Mouse (Mus musculus) retina, postnatal 7 days (tissue): ENCODE results near the gene Kirrel3.
A peak's percentile ranks its signal among the peaks of the same experiment; 100 is the strongest.

Experiments used
- DNase-seq: peaks from one replicate; pipeline ENCODE4 v3.0.0-alpha.2; 2012; ENCODE audit warnings: low read depth, low spot score

Kirrel3 gene

DNA sequence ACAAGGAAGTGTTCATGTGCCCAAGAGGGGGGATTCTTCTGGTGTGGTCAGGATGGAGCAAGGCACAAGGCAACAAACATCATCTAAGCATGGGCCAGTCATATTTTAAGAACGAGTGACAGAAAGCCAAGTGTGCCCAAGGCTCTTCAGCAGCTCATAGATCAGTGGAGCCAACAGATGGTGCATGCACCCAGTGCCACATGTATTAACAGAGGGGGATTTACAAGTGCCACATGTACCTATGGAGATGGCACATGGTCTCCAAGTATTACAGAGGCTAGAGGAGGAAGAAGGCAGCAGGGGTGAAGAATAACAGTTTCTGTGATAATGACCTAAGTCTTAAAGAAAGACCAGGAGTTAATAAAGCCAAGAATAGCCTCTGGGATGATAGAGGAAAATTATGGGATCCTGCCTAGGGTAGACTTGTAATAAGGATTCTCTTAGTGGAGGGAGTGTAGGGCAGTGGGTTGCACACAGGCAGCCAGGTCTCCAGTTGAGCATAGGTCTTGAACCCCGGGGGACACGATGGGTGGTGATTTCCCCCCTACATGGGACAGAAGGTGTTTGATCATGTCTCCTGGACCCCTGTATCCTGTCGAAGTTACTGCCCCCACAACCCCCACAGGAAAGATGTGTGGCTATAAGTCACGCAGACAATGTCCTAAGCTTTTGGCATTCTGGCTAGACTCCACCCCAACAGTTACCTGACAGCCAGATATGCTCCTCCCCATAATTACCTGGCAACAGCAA, 495.0 kb downstream of the Kirrel3 start:
- DNase-seq: no peak

DNA sequence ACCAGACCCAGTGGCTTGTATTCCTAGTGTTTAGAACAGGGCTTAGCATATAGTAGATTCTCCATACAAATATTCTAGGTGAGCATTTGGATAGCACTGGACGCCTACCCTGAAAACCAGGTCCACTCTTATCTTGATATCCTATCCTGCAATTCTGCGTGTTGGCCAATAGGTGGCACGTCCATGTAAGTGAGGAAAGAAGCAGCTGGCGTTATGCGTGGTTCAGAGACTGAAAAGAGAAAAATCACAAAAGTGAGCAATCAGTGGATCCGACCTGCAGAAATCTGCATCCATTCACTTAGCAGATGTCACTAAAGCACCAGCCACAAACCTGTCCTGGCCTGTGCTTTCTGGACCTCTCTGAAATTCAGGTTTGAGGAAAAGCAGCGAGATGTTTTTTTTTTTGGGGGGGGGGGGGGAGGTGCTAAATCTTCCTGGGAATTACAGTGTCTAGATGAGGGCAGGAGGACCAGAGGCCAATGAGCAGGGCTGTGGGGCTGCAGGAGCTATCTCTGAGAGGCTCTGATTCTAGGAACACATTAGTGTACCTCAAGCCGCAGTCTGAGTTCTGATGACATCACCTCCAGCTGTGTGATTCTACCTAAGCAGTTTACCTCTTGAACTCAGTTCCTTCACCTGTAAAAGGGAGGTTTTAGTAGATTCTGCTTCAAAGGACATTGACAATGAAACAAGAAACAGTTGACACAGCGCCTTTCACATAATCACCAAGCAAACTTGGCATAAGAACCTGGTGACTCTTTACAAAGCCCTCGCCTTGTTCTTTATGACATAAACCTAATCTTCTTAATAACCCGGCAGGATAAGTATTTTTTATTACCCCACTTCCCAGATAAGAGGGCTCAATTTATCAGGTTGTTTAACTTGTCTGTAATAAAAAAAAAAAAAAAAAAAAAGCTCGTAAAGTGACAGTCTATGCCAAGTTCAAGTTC, 498.1 kb downstream of the Kirrel3 start:
- DNase-seq: peak; percentile 19

DNA sequence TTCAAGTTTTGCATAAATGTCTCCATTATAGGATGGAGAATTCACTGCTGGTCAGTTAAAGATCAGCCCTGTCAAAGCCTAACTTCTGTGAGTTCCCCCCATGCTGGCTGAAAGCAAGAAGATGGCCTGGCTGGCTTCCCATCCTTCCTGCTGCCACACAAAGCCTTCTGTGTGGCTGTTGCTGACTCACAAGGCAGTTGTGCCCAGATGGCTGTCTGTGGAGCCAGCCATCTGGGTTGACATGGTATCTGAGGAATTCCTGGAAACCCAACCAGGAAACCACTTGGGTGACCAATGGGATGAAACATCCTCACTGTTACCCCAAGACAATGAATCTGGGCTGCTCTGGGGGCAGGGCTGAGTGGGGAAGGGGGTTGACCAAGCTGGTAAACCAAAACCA, 500.5 kb downstream of the Kirrel3 start:
- DNase-seq: no peak

DNA sequence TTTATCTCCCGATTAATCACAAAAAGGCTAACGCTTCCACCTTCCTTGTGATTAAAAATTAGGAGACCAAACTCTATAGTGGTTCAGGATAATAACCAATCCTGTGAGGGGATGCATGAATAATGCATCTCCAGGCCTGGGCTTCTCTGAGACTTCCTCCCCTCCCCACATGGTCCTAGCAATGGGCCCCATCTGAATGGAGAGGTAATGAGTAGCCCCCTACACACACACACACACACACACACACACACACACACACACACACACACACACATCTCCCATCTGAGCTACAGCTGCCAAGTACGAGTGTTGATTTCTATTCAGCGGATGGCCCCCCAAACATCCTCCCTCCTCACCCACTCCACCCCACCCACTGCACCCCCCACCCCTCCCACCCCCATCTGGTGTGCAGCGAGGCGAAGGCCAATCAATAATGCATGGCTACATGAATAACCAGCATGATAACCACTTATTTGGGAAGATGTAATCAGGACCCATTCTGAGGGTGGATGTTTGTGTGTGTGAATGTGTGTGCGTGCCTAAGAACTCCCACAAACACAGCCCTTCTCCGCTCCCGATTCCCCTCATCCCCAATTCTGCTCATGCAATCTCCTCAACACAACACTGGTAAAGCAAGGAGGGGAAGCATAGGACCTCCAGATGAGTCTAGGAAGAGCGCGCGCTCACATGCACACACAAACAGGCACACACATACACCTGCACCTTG, 501.9 kb downstream of the Kirrel3 start:
- no peak for DNase-seq

DNA sequence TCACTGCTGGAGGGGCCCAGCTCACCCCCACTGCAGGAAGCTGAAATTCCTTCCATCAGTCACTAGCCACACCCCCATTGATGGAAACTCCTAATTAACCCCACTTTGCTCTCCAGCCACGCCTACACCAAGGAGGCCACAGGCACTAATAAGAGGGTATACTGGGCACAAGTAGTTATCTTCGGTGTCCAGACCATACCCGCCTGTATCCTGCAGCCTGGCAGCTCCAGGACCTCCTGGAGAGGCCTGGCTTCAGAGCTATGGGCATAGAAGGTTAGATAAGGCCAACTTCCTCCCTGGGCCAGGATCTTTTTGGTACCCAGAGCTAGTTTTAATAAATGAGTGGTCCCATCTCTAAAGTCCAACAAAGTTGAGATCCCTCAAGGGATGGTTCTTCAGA, 503.0 kb downstream of the Kirrel3 start:
- no peak for DNase-seq

DNA sequence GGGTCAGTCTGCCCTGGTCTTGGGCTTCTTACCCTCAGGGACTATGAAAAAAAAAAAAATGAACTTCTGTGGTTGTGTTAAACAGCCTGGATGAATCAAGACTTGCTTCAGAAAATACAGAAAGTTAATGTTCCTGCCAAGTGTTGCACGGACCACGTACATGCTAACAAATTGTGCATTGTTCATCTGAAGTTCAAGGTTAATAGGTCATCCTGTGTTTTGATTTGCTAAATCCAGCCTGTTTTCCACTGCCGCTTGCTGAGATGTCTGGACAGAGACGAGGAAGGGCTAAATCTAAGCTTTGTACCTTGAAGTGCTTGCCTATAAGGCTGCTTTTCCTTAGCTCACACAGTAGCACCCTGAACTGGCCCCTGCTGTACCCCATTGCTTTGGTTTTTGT, 506.5 kb downstream of the Kirrel3 start:
- no peak for DNase-seq

DNA sequence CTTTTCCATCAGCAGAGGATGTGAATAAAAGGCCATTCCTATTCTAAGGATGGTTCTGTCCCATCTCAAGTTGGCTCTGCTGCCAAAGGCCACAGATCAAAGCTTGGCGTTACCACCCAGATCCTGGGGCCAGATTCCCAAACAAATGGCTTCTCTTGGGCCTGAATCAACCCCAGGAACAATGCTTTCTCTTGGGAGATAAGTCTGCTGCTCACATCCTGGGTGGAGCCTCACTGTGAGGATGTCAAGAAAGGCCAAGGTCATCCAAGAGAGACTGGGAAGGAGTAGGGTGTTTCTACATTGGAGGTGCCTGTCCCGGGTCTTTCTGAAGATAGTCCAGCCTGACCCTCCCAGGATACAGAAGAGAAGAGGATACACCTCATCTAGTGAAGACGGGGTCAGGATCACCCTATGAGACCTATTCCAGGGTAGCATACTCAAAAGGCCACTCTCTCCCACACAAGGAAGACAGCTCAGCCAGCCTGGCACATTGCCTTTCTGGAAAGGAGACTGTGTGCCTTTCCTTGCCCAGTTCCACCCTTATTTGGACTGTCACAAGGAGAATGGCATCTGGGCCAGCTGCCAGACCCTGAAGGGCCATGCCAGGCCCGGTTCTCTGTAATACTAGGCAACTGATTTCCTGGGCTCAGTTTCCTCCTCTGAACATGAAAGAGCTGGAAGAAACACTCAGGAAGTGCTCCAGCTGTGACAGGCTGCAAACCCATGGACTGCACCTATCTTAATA, 507.9 kb downstream of the Kirrel3 start:
- DNase-seq: no peak

- no peak for DNase-seq
Measured at GRCm38 (mm10) chr9:34995078-34995477, 509.4 kb downstream of the Kirrel3 start.

DNA sequence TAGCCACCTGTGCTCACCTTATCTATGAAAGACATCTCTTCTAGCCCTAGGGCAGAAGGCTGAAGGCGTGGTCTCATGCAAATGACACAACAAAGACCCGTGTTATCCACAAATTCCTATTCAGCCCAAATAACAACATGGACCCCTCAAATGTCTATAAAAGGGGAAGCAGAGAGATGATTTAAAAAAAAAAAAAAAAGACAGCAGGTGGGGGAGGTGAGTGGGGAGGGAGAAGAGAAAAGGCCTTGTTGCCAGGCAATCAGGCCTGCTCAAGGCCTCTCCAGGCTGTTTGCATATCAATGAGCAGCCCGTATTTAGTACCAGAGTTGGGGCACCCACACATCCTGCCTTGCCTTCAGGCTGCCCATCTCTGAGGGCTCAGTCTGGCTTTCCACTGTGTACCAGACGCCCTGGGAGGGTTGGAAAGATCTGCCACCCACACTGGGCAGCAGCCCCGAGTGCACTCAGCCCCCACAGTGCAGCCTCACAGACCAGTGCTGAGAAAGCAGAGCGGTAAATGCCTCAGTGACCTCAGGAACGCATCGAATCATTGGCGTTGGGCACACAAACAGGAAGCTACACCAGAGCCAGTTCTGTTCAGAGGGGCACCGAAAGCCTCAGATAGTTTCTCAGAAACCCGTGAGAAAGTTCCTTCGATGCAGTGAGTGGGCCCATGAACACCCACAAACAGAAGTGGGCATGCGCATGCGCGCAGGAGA, 510.1 kb downstream of the Kirrel3 start:
- DNase-seq: no peak

DNA sequence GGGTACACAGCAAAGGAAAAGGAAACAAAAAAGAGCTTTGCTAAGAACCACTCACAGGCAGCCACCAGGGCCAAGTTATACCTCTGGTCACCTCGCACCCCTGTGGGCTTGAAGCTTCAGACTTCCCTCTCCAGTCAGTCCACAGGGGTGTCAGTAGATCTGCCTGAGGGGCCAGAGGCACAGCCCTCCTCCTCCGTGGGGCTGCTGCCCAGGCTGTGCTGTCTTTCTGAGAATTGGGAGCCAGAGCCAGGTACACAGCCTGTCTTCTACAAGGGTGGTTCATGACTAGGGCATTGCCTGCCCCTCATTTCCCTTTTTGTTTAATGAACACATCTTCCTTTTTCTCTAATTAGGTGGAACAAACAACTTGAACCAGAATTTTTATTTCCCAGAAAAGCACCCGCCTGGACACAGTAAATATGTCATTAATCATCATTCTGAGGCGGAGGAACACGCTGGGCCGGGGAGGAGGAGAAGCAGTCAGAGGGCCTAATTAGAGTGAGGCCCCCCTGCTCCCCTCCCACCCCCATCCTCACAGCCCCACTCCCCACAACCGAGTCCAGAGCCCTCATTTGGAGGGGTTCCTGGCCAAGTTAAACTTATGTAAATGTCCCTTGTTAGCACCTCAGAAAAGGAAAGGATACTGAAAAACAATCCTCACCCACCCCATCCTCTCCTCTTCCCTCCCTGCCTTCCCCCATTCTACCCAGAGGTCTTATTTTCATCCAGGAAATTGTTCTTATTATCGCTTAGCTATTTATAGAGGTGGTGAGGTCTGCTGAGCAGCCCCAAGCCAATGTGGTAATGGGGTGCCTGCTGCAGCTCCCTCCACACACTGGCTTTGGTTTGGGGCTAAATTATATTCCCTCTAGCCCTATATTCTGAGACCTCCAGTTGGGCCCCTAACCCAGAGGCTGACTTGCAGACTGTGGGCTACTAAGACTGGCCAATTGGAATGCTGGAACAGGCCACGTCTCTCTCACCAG, 512.5 kb downstream of the Kirrel3 start:
- no peak for DNase-seq

- DNase-seq: no peak
Measured at GRCm38 (mm10) chr9:35004113-35004512, 518.4 kb downstream of the Kirrel3 start.

DNA sequence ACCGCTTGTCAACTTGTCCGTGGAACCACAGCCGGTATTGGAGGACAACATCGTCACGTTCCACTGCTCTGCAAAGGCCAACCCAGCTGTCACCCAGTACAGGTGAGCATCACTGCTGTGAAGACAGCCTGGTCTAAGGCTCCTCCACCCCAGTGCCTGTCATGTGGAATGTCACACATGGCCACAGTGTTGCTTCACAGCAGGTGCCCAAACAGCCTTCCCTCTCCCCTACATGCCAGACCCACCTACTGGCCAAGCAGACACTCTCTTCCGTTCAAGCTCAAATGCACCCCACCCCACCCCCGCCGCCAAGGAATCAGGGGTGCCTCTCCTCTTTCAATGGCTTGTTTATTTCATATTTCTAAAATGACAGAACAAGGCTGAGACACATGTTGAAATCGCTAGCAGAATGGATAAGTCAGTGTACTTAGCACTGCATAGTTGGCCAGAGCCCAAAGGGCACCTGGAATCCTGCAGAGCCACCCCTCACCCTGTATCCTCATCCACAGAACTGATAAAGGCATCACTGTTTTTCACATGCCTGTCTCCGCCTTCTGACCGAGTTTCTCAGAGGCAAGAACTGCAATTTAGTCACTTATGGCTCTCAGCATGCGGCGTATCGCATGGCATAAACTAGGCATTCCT, 522.1 kb downstream of the Kirrel3 start:
- no peak for DNase-seq

- DNase-seq: no peak
Measured at GRCm38 (mm10) chr9:35016762-35017161, 531.1 kb downstream of the Kirrel3 start.

DNA sequence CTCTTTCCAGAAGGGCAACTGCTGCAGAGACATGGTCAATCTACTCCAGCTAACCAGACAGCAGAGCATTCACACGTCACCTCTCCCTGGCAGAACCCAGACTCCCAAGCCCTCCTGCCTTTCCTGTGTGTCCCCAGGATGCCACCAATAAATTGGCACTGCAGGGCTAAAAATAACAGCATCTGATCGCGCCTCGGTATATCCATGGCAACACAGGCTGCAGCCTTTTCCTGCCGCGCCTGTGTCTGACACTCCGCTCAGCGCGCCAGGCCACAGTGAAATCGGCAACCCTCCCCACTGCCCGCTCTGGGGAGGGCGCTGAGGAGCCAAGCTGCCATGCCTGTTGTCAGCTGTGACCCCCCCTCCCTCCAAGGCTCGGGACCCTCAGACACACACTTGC, 531.9 kb downstream of the Kirrel3 start:
- DNase-seq: no peak

DNA sequence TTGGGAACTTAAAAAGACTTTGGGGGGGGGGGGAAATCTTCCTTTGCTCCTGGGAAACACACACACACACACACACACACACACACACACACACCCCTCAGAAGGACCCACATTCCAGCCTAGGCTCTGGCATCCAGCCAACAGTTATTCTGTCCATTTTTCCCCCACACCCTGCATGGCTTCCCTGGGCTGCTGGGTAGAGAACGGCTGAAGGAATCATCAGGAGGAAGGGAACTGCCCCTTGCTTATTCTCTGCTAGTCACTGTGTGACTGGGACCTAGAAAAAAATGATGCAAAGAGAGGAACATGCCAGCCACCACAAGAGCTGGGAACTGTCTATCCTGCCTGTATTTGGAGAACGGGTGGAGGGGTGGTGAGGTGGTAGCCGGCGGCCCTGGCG, 532.4 kb downstream of the Kirrel3 start:
- DNase-seq: no peak

GRCm38 (mm10) chr9:35019372-35019771, 533.7 kb downstream of the Kirrel3 start:
- peak; percentile 67 for DNase-seq

DNA sequence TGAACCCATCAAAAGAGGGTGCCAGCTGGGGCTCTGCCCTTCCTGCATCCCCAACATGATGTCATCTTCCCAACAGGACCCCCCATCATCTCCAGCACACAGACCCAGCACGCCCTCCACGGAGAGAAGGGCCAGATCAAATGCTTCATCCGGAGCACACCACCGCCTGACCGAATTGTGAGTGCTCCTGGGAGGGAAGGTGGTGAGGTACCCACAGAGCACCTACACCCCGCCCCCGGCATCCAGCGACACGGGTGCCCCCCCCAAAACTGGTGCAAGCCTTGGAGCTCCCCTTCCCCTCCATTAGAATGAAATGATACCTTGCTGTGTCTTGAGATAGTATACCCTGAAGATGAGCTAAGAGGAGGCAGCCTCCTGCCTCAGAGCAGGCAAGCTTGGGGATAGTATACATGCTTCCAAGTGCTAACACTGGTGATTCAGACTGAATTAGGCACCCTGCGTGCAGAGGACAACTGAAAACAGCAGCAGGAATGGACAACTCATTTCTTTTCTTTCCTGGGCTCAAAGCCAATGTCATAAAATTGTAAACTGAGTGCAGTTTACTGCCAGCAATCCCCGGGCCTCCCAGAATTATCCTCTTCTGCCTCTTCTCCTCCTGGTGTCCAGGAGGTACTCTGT, 534.4 kb downstream of the Kirrel3 start:
- no peak for DNase-seq

GRCm38 (mm10) chr9:35021744-35022143, 536.0 kb downstream of the Kirrel3 start:
- DNase-seq: no peak
